Mouse (Mus musculus): ENCODE results near the gene Zfp507. TPM values are rescaled to one million over a fixed set of nuclear protein-coding genes. Genes with fewer than 3 reads are reported as not detected.

Gene Zfp507
- 7.2 and 9.3 TPM in 2 replicates for polyA plus RNA-seq (2012; rRNA removed)

DNA sequence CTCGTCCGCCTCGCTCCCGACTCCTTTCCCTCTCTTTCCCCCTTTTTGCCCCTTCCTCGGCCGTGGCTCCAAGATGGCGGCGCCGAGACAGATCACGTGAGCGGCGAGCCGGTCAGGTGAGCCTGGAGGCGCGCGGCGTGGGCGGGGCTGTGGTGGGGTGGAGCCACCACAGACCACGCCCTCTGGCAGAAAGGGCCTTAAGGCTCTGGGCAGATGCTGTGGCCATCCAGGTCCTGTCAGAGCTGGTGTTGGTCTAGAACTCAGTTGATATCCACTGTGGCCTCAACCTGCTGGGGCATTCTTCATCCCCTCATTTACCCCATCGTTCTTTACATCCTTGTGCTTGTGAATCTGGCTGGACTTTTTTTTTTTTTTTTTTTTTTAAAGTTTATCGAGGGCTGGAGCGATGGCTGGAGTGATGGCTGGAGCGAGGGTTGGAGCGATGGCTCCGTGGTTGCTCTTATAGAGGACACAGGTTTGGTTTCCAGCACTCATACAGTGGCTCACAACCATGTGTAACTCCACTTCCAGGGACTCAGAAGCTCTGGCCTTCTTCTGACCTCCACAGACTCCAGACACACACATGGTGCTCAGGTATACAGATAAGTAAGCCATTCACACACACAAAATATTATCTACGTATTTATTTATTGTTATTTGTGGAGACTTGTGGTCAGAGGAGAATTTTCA, at the start of gene Zfp507:
Gene Zfp507 (minus strand): TSS at position 98 of the 690 bp plus-strand sequence.
- DNase-seq (ENCODE audit: low read depth) = no peak

DNA sequence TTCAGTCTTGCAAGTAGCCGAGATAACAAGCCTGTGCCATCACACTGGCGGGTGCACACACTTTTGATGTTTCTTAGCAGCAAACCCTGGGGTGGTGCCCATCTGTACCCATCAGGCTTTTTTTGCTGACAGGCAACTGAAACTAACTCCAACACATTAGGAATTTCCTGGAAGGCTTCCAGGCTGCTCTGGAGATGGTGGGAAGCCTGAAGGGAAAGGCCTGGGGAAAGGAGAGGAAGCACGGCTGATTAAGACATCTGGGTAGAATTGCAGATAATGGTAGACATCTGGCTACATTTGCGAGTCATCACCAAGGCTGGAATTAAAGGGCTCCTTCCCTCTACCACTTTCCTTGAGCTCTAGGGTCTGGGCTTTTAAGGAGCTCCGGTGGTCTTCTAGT, 47.6 kb upstream of the Zfp507 start:
- no peak for DNase-seq (ENCODE audit: low read depth)

DNA sequence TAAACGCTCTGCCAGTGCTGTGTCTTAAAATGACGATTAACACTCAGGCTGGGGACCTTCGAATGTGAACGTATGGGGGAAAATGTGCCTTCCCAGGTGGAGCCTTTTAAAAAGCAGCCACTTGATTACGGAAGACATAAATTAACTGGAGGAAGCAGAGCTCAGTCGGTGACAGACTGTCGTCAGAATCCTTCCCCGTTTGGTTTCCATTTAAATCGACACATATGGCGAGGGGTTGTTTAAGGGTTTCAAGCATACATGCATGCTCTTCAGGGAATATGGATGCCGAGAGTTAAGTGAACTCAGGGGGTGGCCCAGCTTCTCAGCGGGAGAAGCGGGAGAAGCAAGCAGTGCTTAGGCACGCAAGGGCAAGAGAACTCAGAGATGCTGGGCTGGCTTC, 45.7 kb upstream of the Zfp507 start:
- DNase-seq (ENCODE audit: low read depth) = no peak

DNA sequence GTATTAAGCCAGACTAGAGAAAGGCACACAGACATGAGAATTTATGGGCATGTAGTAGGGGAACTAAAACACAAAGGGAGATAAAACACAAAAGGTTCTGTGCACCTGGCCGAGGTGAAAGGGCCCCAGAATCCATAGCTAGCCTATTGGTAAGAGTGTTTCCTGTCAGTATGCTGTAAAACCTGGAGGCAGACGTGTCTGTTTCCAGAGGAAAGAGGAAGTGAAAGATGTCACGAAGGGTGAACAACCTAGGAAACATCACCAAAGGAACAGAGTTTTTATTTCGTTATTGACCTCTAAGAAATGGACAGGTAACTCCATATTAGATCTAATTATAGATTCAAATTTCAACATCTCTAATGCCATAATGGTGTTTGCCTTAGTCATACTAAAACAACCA, 37.7 kb upstream of the Zfp507 start:
- no peak for DNase-seq (ENCODE audit: low read depth)

DNA sequence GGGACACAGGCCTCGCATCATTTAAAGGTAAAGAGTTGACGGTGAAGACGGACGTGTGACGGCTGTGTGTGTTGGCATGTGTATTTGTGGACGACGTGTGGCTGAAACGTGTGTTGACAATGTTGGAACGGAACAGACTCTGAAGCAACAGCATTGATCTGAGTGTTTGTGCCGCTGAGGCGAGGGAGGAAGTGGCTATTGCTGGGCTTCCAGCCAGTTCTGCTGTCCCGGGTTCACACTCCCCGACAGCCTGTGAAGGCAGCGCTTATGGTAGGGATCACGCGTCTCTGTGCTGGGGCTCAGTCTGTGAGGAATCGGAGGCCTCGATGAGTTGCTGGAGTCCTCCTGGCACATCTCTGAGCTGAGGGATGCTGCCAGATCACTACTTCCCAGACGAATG, 34.0 kb upstream of the Zfp507 start:
- DNase-seq (ENCODE audit: low read depth) = no peak

DNA sequence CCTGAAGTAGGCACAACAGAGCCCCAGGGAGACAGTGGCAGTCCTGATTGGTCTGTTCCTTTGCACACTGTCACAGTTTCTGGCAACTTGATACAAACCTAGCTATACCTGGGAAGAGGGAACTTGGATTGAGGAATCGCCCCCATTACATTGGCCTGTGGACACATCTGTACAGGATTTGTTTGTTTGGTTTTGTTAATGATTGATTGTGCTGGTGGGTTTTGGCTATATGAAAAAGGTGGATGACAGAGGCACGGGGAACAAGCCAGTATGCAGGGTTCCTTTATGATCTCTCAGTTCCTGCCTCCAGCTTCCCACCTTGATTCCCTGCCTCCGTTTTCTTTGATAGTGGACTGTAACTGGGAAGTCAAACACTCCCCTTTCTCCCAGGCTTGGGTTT, 33.6 kb upstream of the Zfp507 start:
- no peak for DNase-seq (ENCODE audit: low read depth)

DNA sequence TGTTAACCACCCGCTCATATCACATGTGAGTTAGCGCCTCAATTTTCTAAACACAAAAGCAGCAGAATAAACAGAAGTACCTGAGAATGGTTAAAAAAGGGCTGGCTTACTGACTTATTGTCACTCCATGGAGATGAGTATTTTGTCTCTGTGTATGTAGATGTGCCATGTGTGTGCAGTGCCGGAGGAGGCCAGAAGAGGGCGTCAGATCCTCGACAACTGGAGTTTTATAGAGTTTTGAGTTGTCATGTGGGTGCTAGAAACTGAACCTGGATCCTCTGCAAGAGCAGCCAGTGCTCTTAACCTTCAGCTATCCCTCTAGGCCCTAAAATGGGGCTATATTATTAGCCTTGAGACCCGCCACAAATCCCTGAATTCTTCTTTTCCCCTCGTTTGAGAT, 27.3 kb upstream of the Zfp507 start:
- no peak for DNase-seq (ENCODE audit: low read depth)

DNA sequence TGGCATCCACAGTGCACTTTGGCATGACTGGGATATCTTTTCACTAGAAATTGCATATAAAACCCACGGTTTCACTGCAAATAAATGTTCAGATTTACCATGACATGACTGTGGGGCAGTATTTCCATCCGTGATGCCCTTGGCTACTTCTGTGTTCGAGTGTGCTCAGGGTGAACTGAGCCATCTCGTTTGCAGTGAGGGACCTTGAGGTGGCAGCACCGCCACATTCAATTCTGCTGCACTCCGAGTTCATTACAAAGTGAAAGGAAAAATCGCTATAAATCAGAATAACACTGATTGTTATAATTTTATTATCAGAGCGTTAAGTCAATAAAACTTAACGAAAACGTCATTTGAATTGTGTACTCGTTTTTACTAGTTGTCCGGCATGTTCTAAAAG, 21.1 kb upstream of the Zfp507 start:
- no peak for DNase-seq (ENCODE audit: low read depth)

DNA sequence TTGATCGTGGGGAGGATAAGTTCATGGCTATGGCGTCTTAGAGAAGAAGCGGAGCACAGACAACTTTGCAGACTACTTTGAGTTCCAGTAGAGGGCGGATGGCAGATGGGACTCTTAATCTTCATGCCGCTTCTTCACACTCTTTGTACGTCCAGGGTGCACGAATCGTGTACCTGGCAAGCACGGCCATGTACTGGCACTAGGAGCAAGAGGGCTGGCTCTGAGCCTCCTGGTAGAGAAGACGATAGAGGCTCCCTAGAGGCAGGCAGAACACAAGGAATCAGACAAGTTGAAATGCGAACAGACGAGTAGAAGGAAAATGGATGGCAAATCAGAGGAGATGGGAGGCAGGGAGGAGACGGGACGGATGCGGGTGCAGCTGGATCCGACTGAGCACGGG, 19.5 kb upstream of the Zfp507 start:
- DNase-seq (ENCODE audit: low read depth) = no peak

DNA sequence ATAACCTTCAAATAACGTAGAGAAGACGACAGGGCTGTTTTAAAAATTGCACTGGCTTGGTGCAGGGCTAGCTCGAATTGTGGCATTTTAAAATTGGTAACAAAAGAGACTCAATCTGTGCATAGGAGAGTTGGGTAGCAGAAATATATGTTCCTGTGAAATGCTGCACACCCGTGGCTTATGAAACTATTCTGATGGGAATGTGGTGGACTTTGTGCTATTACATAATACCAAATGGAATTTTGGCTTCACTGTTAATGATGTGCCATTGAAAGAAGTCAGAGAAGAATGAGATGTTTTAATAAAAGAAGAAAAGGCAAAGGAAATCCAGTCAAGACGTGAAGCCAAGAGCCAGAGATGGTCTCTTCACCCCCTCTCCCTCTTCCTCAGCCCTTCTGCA, 18.6 kb upstream of the Zfp507 start:
- DNase-seq (ENCODE audit: low read depth) = no peak

DNA sequence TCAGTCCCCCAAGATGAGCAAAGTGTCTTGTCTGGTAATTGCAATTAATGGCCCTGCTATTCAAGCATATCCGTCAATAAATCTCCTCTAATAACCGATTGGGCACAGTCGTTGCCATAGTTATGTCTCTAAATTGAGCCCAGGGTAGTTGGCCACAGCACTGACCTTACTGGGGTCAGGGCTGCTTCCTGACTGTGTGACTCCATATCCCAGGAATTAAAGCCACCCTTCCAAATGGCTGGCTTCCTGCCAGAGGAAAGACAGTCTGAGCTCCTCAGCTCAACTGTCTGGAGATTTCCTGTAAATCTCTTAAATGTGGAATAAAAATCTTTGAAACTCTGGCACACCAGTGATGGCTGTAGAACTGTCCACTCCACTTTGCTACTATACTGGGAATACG, 16.7 kb upstream of the Zfp507 start:
- DNase-seq (ENCODE audit: low read depth) = no peak

DNA sequence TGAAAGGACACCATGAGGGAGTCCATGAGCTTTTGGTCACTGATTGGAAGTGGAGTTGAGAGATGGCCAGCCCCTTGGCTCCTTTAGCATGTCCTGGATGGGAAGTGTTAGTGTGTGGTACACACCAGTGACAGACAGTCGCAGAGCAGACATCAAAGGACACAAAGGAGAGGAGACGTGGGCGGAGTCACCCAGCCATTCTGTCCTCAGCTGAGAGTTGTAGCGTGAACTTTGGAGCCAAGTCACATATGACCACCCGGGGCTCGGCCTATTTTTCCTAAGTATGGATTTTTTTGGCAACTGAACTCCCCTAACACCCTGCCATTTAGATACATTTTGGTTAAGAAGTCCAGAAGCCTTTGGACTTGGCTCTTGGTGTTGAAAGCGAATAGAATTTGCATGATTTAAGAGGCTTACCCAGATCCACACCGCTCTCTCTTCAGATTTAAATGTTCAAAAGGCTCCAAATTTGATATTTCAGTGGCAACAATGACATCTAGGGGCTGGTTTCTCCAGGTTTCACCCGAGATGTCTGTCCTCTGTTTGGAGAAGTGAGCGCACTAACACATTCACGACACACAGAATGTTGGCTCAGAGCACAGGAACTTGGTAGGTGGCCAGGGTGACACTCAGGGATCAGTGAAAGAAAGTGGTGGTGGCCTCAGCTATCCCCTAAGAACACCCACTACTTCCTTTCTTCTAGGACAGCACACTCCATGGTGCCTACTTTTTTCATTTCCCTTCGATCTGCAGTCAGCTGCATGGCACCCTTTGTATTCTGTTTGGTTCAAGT, 12.2 kb upstream of the Zfp507 start:
- DNase-seq (ENCODE audit: low read depth) = no peak

DNA sequence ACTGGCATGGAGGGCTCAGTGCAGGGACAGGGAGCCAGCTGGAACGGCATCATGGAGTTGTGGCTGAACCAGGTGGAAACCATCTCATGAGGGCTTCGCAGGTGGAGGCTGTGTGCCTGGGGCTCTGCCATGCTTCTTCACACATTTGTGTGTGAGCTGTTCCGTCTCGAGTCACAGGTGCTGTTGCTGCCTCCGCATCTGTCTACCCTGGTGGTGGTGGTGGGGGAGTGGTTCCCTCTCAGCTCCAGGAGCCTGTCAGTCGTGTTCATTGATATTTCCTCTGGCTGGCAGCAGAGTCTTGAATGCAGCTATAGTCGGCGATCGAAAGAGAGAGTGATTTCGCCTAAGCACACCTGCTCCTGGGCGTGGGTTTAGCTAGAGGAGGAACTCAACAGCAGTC, 10.5 kb upstream of the Zfp507 start:
- no peak for DNase-seq (ENCODE audit: low read depth)

DNA sequence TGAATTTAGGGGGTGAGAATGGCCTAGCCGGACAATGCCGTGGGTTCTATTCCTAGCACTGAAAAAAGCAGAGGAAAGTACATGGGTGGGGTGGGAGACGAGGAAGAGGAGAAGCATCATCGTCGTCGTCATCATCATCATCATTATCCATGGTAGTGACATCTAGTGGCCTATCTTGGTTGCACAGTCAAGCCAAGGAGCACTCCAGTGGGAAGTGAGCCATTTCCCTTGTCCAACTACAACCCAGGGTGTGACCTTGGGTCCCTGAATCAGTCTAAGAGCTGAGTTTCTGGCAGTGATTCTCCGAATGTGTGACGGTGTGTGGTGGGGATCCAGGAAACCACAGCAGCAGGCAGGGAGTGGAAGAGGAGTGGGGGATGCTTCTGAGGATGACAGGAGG, 7.9 kb upstream of the Zfp507 start:
- DNase-seq (ENCODE audit: low read depth) = no peak

DNA sequence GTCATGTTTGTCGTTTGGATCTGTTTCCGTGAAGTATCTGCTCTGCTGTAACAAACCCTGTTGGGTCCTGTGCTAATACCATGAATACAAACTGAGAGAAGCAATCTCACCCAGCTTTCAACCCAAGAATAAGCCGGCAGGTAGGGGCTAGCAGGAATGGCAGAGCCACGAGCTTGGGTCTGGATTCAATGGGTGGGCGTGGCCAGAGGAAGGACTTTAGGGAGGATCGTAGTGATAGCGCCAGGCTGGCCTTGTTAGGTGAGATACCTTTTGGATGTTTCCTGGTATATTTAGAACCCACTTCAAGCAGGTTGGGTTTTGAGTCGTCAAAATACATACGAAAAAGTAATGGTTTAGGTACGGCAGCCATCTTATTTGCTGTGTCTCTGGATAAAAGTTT, 1.4 kb upstream of the Zfp507 start:
- DNase-seq (ENCODE audit: low read depth) = no peak

DNA sequence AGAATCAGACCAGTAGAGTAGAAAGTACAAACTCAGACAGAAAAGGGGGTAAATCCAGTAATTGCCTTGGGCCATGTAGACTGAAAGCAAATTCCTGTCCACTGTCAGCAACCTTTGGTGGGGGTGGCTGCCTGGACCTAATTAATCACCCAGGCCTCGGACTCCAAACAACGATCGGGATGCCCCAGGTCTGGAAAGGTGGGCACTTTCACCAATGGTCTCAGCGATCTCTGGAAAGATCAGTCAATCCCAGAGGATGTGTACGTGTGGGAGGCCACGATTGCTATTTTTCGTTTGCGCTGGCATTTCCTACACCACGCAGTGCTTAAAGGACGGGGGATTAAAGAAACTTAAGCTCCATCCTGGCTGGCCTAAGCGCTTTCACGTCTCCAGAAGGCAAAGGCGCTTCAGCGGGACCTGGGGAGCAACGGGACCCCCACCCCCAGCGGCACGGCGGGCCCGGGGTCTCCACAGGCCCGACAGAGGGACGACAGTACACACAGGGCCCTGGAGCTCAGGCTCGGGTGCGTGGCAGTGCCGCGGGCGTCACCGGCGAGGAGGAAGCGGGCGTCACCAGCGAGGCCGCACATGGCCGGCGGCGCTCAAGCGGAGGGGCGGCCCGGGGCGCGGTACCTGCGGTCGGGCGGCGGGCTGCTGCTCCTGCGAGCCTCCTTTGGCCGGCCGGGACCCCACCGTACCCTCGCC, 450 bp downstream of the Zfp507 start:
- DNase-seq (ENCODE audit: low read depth) = no peak

DNA sequence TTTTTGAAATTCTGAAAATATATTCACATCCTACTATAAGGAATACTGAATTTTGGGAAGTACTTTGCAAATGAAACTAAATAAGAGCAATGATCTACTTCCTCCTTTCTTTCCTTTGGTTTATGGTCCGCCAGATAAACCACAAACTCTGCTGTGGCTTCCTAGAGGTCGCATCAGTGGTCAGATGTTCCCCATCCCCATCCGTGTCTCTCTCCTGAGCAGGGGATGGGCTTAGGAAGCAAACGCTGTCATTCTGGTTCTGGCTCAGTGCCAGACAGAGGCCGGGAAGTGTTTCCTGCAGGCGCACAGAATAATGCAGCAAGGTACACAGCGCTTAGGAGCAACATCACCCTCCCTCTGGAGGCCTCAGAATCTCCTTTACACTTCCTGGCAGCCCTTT, 6.7 kb downstream of the Zfp507 start:
- no peak for DNase-seq (ENCODE audit: low read depth)

DNA sequence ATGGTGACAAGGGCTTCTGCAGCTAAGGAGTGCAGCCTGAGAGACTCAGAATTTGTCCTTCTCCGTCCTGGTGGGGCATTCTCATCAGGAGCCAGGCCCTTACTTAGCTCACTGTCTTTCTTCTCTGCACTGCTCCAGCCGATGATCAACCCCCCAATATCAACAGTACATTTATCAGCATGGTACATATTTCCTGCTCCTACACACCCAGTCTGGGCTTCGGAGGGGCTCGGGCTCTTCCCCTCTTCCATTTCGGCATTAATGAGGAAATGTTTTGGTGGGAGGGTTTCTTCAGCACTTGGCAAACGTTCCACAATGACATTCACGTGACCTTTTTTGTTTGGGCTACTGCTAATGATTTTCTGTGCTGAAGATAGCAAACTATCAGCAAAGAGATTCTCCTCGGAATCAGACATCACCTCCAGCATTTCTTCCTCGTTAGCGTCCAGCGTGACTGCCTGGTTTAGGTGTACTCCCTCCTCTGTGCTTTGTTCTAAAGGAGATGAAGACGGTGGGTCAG, 8.6 kb downstream of the Zfp507 start:
- DNase-seq (ENCODE audit: low read depth) = no peak

DNA sequence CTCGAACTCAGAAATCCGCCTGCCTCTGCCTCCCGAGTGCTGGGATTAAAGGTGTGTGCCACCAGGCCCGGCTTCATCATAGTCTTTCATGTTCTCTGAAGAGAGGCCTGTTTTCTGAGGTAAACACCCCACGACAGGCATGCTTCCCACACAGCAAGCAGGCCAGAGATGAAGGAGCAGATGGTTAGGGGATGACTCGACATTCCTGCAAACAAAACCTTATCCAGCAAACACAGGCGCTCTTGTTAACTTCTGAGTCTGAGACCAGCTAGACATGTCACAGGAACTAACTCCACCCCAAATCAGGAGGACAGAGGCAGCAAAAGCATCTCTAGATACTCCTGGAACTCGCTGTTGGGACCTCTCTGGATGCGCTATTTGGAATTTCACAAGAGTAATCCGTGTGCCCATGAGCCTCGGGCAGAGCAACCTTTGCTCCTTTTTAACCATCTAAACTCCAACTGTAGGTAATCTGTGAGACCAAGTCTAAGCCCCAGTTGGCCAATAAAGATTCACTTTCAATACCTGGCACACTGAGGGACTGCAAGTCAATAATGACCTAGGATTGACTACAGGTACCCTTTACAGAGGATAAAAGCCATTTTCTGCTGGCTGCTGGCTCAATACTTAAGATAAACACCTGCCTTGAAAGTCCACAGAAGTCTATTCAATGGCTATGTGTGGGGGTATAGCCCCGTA, 10.5 kb downstream of the Zfp507 start:
- no peak for DNase-seq (ENCODE audit: low read depth)

DNA sequence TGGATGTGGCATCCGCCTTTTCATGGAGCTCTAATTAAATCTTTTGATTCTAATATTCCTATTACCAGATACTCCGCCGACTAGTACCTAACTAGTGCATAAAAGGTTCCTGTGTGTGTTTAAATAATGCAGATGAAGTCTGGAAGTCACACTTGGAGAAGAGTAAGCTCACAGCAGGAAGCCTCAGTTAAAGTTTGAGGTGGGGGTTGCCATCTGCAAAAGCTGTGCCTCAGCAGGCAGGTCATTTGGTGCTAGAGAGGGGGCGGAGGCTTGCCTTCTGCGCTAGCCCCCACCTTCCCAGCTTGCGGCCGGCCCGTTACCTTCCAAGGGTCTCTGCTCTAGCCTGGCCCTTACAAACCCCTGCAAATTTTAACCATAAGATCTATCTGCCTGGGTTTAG, 11.9 kb downstream of the Zfp507 start:
- DNase-seq (ENCODE audit: low read depth) = no peak

DNA sequence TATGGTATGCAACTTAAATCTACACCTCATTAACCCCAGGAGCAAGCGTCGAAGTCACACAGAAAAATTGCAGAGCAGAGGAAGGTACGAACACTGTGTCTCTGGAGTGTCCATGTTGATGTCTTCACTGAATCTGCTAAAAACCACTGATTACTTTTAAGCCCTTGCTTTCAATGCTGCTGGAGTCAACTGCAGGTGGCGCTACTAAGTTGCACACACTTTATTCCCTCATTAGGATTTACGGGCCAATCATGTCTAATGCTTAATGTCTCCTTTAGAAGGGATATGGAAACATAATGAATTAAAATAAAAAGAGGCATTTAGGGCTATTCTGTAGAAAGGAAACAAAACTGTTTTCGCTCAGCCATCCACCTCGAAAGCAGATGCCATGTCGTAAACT, 12.6 kb downstream of the Zfp507 start:
- DNase-seq (ENCODE audit: low read depth) = no peak

DNA sequence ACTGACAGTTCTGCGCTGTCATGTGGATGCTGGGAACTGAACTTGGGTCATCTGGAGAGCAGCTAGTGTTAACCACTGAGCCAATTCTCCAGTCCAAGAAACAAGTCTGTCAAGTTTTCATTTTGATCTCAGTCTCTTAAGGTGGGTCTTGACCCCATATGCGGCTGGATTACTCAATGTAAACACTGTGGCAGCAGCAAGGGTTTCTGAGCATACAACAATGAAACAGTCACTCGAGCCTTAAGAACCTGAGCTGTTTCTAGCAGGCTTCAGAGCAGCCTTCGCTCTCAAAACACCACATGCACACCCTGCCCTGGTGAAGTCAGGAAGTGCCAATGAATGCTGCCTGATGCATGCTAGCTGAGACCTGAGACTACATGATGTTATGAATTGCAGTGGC, 17.2 kb downstream of the Zfp507 start:
- DNase-seq (ENCODE audit: low read depth) = no peak
